Mouse (Mus musculus) intestine, embryonic 14.5 days (tissue): ENCODE measurements around the gene Obp1a. TPM values are rescaled to one million over a fixed set of nuclear protein-coding genes. Genes with fewer than 3 reads are reported as not detected.

ENCODE experiments used
- ATAC-seq: fragments of 200-750 bp; cut with Nextera tagmentation; replicated peaks from 2 replicates; pipeline ENCODE4 v1.8.0; 2017; ENCODE audit warnings: low read depth, moderate number of reproducible peaks, moderate TSS enrichment, moderate library complexity; ENCODE audit not compliant: low FRiP score, low TSS enrichment
- DNase-seq: peaks from one replicate; pipeline ENCODE4 v3.0.0-alpha.2; 2018; ENCODE audit warnings: low spot score
- H3K27ac ChIP-seq: fragments of 300-500 bp; sonication (generic); 2 replicates; pipeline ENCODE4 v1.5.1; 2014; ENCODE audit warnings: low read depth, mild to moderate bottlenecking, control low read depth
- H3K27me3 ChIP-seq: fragments of 300-500 bp; sonication (generic); replicated peaks from 2 replicates; pipeline ENCODE4 v1.6.1; 2014; ENCODE audit warnings: low read length, control low read depth; ENCODE audit not compliant: control insufficient read depth, insufficient read depth
- H3K36me3 ChIP-seq: fragments of 300-500 bp; sonication (generic); 2 replicates; pipeline ENCODE4 v1.6.1; 2014; ENCODE audit warnings: low read length, control low read depth; ENCODE audit not compliant: control insufficient read depth, insufficient read depth
- H3K4me1 ChIP-seq: fragments of 300-500 bp; sonication (generic); replicated peaks from 2 replicates; pipeline ENCODE4 v1.6.1; 2014; ENCODE audit warnings: low read length, control low read depth, mixed read lengths; ENCODE audit not compliant: control insufficient read depth, insufficient read depth
- H3K4me2 ChIP-seq: fragments of 300-500 bp; sonication (generic); 2 replicates; pipeline ENCODE4 v1.6.1; 2014; ENCODE audit warnings: low read length
- H3K4me3 ChIP-seq: fragments of 300-500 bp; sonication (generic); 2 replicates; pipeline ENCODE4 v1.5.1; 2014; ENCODE audit warnings: low read depth, low read length, control low read depth, mixed read lengths
- H3K9ac ChIP-seq: fragments of 300-500 bp; sonication (generic); 2 replicates; pipeline ENCODE4 v1.6.1; 2014; ENCODE audit warnings: mild to moderate bottlenecking, low read length
- H3K9me3 ChIP-seq: fragments of 300-500 bp; sonication (generic); 2 replicates; pipeline ENCODE4 v1.6.1; 2016; ENCODE audit warnings: low read length, control low read depth; ENCODE audit not compliant: control insufficient read depth
- WGBS: fragments of 180-500 bp; shearing (Covaris S2); extraction: QIAGEN DNeasy Blood & Tissue Kit; methylation state at CpG from one replicate; pipeline ENCODE4 v1.1.7; 2014; 5-methylcytosine and 5-hydroxymethylcytosine counted together
- polyA plus RNA-seq: library from polyadenylated mRNA; unstranded; fragments of >200 nt; fragmentation: Nextera tagmentation; extraction: Ambion mirVana; gene quantifications from 2 replicates; pipeline ENCODE4 v1.2.1, GENCODE M21; 2014

The Obp1a gene
- not detected in 2 replicates for polyA plus RNA-seq

DNA sequence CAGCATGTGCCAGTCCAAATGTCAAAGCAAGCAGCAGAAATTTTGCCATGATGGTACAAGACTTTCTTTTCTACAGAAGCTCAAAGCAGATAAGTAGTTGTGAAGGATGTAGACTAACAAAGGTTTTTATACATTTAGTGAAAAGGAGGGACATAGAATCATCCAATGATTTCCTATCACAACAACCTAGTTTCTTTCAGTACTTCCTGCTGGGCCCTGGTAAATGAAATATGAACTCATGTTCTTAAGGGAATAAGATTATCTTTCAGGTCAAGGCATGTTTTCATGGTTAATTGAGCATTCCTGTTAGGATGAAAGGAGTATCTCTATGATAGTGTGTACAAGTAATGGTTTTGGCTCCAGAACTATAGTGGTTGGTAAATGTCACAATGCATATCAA lies at the start of gene Obp1a:
TSS of gene Obp1a (minus strand) at position 101 of the 400 bp plus-strand sequence.
- no peaks in the 10 kb centered on the region for H3K4me1 ChIP-seq
- DNase-seq = no peak
- H3K9ac ChIP-seq = no peak within 1 kb of the TSS
- no peak within 1 kb of the TSS for H3K27ac ChIP-seq
- ATAC-seq = no peak
- no peaks in the 10 kb centered on the region for H3K36me3 ChIP-seq
- H3K9me3 ChIP-seq = no peaks in the 10 kb centered on the region
- no peak within 1 kb of the TSS for H3K4me2 ChIP-seq
- H3K4me3 ChIP-seq = no peak within 1 kb of the TSS
- no peaks in the 10 kb centered on the region for H3K27me3 ChIP-seq

DNA sequence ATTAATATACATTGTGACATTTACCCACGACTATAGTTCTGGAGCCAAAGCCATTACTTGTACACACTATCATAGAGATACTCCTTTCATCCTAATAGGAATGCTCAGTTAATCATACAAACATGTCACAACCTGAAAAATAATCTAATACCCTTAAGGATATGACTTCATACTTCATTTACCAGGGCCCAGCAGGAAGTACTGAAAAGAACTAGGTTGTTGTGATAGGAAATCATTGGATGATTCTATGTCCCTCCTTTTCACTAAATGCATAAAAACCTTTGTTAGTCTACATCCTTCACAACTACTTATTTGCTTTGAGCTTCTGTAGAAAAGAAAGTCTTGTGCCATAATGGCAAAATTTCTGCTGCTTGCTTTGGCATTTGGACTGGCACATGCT lies 34.0 kb upstream of the Obp1a start, which contains the start of gene Gm5938:
TSS of gene Gm5938 (plus strand) at position 301 of the 400 bp plus-strand sequence.
- no peaks in the 10 kb centered on the region for H3K27me3 ChIP-seq
- DNase-seq (no peak), ATAC-seq (no peak)
- no peaks in the 10 kb centered on the region for H3K4me1 ChIP-seq
- WGBS = 40% methylated on average over 1 of the region's 1 CpGs
- H3K4me2 ChIP-seq = no peak within 1 kb of the TSS
- H3K9ac ChIP-seq = no peak within 1 kb of the TSS
- H3K9me3 ChIP-seq = no peaks in the 10 kb centered on the region
- H3K4me3 ChIP-seq = no peak within 1 kb of the TSS
- H3K27ac ChIP-seq = no peak within 1 kb of the TSS
- H3K36me3 ChIP-seq = no peaks in the 10 kb centered on the region

Other genes with a start within 250 kb of the Obp1a start
- gene Pbsn, start 237.8 kb downstream of the Obp1a start, polyA plus RNA-seq = not detected in 2 replicates
- gene Gm14744, start 226.6 kb downstream of the Obp1a start, polyA plus RNA-seq = not detected in 2 replicates
- gene 5430402E10Rik, start 166.3 kb downstream of the Obp1a start, polyA plus RNA-seq = not detected in 2 replicates
- gene Gm5938, start 34.1 kb upstream of the Obp1a start, polyA plus RNA-seq = not detected in 2 replicates
- gene Obp1b, start 95.4 kb upstream of the Obp1a start, polyA plus RNA-seq = not detected in 2 replicates
- not detected in 2 replicates for gene Gm14743, start 154.5 kb upstream of the Obp1a start, polyA plus RNA-seq